Mouse (Mus musculus) bone marrow macrophage, adult 2 months (primary cell): ENCODE measurements around the gene Fam207a. TPM values are rescaled to one million over a fixed set of nuclear protein-coding genes. Genes with fewer than 3 reads are reported as not detected.

Experiments used
- H3K27ac ChIP-seq: 2 replicates; pipeline ENCODE4 v1.5.1; 2012; ENCODE audit warnings: low read depth, low read length; ENCODE audit not compliant: insufficient read depth
- H3K4me1 ChIP-seq: 2 replicates; pipeline ENCODE4 v1.6.1; 2012; ENCODE audit warnings: low read length; ENCODE audit not compliant: control insufficient read depth, insufficient read depth
- H3K4me3 ChIP-seq: 2 replicates; pipeline ENCODE4 v1.5.1; 2012; ENCODE audit warnings: mild to moderate bottlenecking, low read length, moderate library complexity; ENCODE audit not compliant: insufficient read depth
- CTCF ChIP-seq: IDR thresholded peaks from 2 replicates; pipeline ENCODE4 v1.5.1; 2012; ENCODE audit warnings: low read depth, mild to moderate bottlenecking, low read length, moderate library complexity
- POLR2A ChIP-seq: IDR thresholded peaks from 2 replicates; pipeline ENCODE4 v1.6.1; 2012; ENCODE audit warnings: mild to moderate bottlenecking, low read depth, low read length, borderline replicate concordance
- polyA plus RNA-seq: library from polyadenylated mRNA; stranded (reverse); fragments of >200 nt; gene quantifications from 2 replicates; pipeline ENCODE4 v1.2.4, GENCODE M21; 2012; ENCODE audit not compliant: missing spikeins, insufficient read depth, insufficient read length

Fam207a gene
- polyA plus RNA-seq, 1 experiment = 22.8 TPM

DNA sequence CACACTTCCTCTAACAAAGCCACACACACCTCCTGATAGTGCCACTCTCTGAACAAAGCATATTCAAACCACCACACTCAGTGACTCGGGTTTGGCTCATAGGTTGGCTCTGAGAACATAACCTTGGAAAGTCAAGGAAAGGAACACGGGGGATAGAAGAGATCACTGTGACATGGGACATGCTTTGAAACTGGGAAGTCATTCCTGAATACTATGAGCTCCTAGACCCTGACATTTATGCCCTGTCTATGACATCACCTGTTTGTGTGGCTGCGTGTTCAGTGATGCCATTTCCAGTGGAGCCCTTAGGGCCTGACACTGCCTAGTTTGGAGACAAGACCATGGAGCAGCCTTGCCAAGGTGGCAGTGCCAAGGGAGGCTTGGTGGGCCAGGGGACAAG lies 57.9 kb downstream of the Fam207a start:
- Histone ChIP-seq H3K4me1 (no peaks in the 10 kb centered on the region), H3K27ac (no peak overlapping the region), H3K4me3 (no peak overlapping the region)
- no peak for TF ChIP-seq POLR2A
- no peak for TF ChIP-seq CTCF

DNA sequence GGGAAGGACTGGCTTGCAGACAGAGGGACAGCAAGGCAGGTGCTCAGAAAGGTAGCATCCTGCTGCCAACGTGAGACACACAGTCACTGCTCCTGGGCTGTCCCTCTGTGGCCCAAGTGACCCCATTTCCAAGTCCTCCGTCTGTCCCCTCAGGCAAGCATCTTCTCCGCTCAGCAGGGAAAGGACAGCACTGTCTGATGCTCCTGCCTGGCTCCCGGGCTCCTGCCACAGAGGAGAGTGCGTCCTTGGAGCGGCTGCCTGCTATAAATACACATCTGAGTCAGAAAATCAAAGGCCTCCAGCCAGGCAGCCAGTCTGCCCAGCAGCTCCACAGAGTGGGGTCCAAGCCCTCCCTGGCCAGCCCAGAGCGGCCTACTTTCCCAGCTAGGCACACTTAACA lies 59.1 kb downstream of the Fam207a start:
- Histone ChIP-seq H3K27ac (no peak overlapping the region), H3K4me3 (no peak overlapping the region), H3K4me1 (peaks cover 3% of the 10 kb centered on the region; the same call in 1 of the 2 replicates)
- TF ChIP-seq CTCF (no peak), POLR2A (no peak)

DNA sequence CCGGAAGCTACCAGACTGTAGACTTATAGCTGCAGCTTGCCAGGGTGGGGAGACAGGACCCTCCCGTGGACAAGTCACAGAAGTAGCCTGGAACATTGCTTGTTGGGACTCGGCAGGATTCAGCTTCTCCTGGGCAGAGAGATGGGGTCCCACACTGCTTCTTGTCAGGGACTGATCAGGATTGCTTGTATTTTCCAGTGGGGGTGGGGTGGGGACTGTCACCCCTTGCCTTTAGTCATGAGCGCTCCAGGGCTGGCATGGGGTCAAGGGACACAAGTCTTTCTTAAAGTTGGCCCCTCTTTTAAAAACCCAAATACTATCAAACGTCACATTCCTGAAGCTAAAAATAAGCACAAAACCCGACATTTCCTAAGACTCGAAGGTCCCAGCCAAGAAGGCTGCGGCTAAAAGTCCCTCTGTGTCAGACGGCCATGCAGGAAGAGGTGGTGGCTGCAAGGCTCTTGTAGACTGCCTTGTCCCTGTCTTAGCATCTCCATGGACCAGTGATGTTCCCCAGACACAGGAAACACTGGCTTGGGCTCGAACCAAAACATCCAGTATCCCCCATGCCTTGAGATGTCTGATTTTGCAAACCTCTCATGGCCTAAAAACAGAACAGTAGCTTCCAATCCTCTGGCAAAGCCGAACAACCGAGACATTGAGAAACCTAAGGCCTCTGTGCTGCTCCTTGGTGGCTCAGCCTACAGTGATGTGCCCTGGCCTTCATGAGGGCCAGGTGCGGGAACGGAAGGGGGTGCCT lies 60.2 kb downstream of the Fam207a start:
- Histone ChIP-seq H3K4me1 (peaks cover 3% of the 10 kb centered on the region; the same call in 1 of the 2 replicates), H3K4me3 (no peak overlapping the region), H3K27ac (no peak overlapping the region)
- TF ChIP-seq CTCF = no peak
- no peak for TF ChIP-seq POLR2A

DNA sequence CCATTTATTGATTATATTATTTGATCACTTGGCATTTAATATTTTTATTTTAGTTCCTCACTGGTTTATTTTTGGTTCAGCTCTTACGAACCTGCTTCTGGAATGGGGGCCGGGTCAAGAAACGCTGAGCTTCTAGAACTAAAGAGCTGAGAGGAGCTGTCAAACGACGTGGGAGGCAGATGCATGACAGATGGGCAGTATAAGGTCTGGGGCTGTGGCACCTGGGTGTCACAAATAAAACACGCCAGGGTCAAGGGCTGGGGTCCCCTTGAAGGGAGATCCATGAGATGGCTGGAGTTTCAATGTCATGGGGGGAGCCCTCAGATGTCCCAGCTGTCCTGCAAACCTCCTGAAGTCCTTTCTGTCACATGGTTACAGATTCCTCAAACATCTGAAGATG lies 60.8 kb downstream of the Fam207a start:
- Histone ChIP-seq H3K4me3 (no peak overlapping the region), H3K4me1 (peaks cover 3% of the 10 kb centered on the region; the same call in 1 of the 2 replicates), H3K27ac (no peak overlapping the region)
- TF ChIP-seq POLR2A (no peak), CTCF (no peak)

DNA sequence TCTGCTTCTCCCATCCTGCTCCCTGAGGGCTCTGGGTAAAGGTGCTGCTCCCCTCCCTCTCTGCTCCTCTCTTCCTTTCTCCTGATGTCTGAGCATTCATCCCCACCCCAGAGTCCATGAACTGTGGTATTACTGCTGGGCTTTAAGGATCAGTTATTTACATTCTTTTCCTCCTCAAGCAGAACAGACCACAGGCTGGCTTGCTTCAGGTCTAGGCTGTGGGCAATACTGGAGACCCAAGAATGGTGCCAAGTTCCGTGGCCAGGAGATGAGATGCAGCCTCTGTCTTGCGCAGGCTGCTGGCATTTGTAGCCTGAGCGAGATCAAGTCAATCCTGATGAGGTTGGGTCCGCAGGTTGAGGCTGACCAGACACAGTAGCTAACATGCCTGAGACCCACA lies 63.8 kb downstream of the Fam207a start:
- TF ChIP-seq POLR2A (no peak), CTCF (no peak)
- H3K27ac ChIP-seq = no peak overlapping the region
- no peak overlapping the region for H3K4me3 ChIP-seq
- peaks cover 8% of the 10 kb centered on the region; the same call in 1 of the 2 replicates for H3K4me1 ChIP-seq

DNA sequence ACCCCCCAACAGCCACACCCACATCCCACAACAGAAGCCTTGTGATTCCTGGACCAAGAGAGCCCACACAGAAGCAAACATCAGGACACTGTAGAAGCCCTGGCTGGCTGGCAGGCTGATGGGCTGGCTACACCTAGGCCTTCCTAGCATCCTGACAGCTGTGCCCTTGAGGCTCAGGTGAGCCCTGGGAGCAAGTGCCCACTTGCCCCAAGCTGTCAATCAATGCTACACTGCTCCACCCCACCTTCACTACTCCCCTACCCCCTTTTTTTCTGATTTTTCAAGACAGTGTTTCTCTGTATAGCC lies 65.5 kb downstream of the Fam207a start:
- no peak overlapping the region for H3K27ac ChIP-seq
- peaks cover 8% of the 10 kb centered on the region; the same call in 1 of the 2 replicates for H3K4me1 ChIP-seq
- no peak overlapping the region for H3K4me3 ChIP-seq
- TF ChIP-seq CTCF (no peak), POLR2A (no peak)

DNA sequence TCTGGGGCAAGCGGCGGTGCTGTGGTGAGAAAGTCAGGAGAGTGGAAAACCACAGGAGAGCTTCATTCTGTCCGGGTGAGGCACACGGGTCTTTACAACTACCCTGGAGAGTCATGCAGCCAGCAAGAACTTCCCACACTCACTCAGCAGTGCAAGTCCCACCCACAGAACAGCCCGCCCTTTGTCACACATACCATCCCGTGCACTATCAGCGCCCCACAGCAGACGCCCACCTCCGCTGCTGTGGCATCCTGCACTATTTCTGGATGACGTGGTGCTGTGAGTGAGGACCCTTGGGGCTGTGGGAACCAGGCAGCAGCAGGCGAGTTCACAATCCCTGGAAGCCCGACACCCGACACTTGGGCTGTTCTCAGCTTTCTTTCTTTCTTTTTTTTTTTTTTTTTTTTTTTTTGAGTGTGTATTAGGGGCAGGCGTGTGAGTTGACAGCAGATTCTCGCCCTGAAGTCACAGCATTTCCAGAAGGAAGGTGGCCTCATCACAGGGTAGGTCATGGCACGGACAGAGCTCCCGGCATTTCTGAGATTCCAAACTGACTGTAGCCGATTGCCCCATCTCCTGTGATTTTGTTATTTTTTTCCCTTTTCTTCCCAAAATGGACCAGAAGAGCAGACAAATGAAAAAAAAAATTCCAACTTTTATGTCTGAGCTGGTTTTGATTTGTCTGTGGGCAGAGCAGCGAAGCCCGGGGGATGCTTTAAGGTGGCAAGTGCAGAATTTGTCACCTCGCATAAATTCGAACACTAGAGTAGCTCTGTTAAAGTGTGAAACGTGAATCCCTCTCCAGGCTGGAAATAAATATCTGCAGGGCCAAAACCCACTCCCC lies 66.0 kb downstream of the Fam207a start:
- Histone ChIP-seq H3K4me3 (no peak overlapping the region), H3K4me1 (peaks cover 8% of the 10 kb centered on the region; the same call in 1 of the 2 replicates), H3K27ac (no peak overlapping the region)
- TF ChIP-seq CTCF = no peak
- no peak for TF ChIP-seq POLR2A

DNA sequence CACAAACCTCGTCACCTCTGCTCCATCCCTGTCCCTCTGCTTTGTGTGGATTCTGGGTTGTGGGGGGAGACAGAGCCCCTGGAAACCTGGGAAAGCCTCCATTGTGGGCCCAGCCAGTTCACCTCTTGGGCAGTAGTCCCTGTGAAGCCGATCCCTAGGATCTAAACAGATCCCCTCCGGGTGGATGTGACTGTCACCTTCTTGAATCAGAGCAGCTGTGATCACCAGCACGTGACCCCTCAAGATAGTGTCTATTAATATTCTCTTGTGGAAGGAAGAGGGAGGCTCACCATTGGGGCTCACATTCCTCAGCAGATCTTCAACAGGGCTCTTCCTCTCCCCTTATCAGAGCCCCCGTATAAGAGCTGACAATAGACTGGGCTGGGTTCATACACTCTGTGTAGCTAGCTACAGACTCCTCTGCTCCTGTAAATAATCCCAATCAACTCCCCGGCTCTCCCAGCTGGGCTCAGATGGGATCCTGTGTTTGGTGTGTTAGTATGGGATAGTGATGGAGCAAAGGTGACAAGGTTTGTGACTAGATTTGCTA lies 66.8 kb downstream of the Fam207a start:
- Histone ChIP-seq H3K4me3 (no peak overlapping the region), H3K27ac (no peak overlapping the region), H3K4me1 (peaks cover 8% of the 10 kb centered on the region; the same call in 1 of the 2 replicates)
- TF ChIP-seq CTCF = no peak
- TF ChIP-seq POLR2A = no peak

DNA sequence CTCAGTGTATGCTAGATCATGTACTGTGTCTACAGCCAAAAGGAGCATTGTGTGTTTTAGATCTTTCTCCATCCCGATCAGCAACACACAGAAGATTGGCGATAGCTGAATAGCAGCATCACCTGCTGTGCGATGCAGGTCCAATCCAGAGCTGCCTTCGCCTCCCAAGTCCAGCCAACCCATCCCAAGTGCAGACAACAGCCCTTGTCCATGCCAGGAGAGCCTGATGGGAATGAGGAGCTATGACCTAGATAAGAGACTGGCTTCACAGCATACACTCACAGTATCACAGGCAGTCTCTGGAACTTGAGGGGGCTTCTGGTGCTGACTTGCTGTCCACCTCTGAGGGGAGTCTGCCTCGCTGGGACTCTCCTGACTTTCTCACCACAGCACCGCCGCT lies 67.4 kb downstream of the Fam207a start:
- Histone ChIP-seq H3K4me3 (no peak overlapping the region), H3K4me1 (peaks cover 8% of the 10 kb centered on the region; the same call in 1 of the 2 replicates), H3K27ac (no peak overlapping the region)
- TF ChIP-seq POLR2A = no peak
- no peak for TF ChIP-seq CTCF
